Mouse (Mus musculus): ENCODE results near the gene Tarm1.

Tarm1 gene

GRCm38 (mm10) chr7:3440526-3440925 is 61.9 kb downstream of the Tarm1 start:
- no peak for DNase-seq (ENCODE audit: low spot score in 2 of 2)

GRCm38 (mm10) chr7:3439984-3440383 is 62.4 kb downstream of the Tarm1 start:
- no peak for DNase-seq (ENCODE audit: low spot score in 2 of 2)

GRCm38 (mm10) chr7:3437941-3438340 is 64.5 kb downstream of the Tarm1 start:
- no peak for DNase-seq (ENCODE audit: low spot score in 2 of 2)
